Mouse (Mus musculus) hindbrain, embryonic 16.5 days (tissue): ENCODE measurements at regions not wholly inside any gene's neighbourhood (a gene's known extent, or its start where the extent isn't known, plus 50 kb on each side); places are given as distances from the start of the nearest gene placed in this dataset.

Source experiments
- ATAC-seq: fragments of 200-750 bp; cut with Nextera tagmentation; 2 replicates; pipeline ENCODE4 v1.8.0; 2017; ENCODE audit warnings: moderate TSS enrichment, moderate library complexity
- H3K27ac ChIP-seq: fragments of 300-500 bp; sonication (generic); 2 replicates; pipeline ENCODE4 v1.5.1; 2014; ENCODE audit warnings: low read depth, mild to moderate bottlenecking, control low read depth, low read length, moderate library complexity
- H3K27me3 ChIP-seq: fragments of 300-500 bp; sonication (generic); replicated peaks from 2 replicates; pipeline ENCODE4 v1.6.1; 2014; ENCODE audit warnings: low read length; ENCODE audit not compliant: control insufficient read depth, insufficient read depth
- H3K36me3 ChIP-seq: fragments of 300-500 bp; sonication (generic); 2 replicates; pipeline ENCODE4 v1.6.1; 2014; ENCODE audit warnings: mild to moderate bottlenecking, low read length, moderate library complexity, mixed read lengths; ENCODE audit not compliant: control insufficient read depth, insufficient read depth
- H3K4me1 ChIP-seq: fragments of 300-500 bp; sonication (generic); 2 replicates; pipeline ENCODE4 v1.6.1; 2014; ENCODE audit warnings: low read depth, low read length; ENCODE audit not compliant: control insufficient read depth, insufficient read depth
- H3K4me2 ChIP-seq: fragments of 300-500 bp; sonication (generic); 2 replicates; pipeline ENCODE4 v1.6.1; 2014; ENCODE audit warnings: mild to moderate bottlenecking, low read length, control low read depth, moderate library complexity
- H3K4me3 ChIP-seq: fragments of 300-500 bp; sonication (generic); 2 replicates; pipeline ENCODE4 v1.5.1; 2014; ENCODE audit warnings: mild to moderate bottlenecking, low read length, control low read depth, moderate library complexity
- H3K9ac ChIP-seq: fragments of 300-500 bp; sonication (generic); 2 replicates; pipeline ENCODE4 v1.6.1; 2014; ENCODE audit warnings: low read depth, mild to moderate bottlenecking, control low read depth, low read length, moderate library complexity
- H3K9me3 ChIP-seq: fragments of 300-500 bp; sonication (generic); 2 replicates; pipeline ENCODE4 v1.6.1; 2014; ENCODE audit warnings: mild to moderate bottlenecking, low read length, moderate library complexity; ENCODE audit not compliant: control insufficient read depth
- WGBS: fragments of 180-500 bp; shearing (Covaris S2); extraction: QIAGEN DNeasy Blood & Tissue Kit; methylation state at CpG from one replicate; pipeline ENCODE4 v1.1.7; 2014; 5-methylcytosine and 5-hydroxymethylcytosine counted together

DNA sequence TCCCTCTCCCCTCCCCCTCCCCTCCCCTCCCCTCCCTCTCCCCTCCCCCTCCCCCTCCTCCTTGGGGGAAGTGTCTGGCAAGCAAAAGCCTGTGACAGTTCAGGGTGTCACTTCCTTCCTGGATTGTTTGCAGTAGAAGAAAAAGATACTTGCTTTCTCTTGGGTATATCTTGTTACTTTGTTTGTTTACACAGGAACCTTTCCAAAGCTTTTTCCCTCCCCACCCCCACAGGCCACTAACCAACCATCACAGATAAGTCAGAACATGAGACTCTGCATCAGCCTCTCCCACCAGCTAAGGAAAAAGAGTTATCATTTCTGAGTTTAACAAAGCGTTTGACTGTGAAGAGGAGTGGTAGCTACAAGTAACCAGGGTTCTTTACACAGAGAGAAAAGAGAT is 95.5 kb upstream of the Ado start:
- peaks cover 19% of the 10 kb centered on the region for H3K4me1 ChIP-seq
- ATAC-seq: no peak
- H3K4me2 ChIP-seq: no peak overlapping the region
- H3K36me3 ChIP-seq: no peaks in the 10 kb centered on the region
- no peaks in the 10 kb centered on the region for H3K27me3 ChIP-seq
- no peak overlapping the region for H3K27ac ChIP-seq
- no peak overlapping the region for H3K4me3 ChIP-seq
- no peak overlapping the region for H3K9ac ChIP-seq
- WGBS: 57% methylated on average over 1 of the region's 1 CpGs
- H3K9me3 ChIP-seq: no peaks in the 10 kb centered on the region

DNA sequence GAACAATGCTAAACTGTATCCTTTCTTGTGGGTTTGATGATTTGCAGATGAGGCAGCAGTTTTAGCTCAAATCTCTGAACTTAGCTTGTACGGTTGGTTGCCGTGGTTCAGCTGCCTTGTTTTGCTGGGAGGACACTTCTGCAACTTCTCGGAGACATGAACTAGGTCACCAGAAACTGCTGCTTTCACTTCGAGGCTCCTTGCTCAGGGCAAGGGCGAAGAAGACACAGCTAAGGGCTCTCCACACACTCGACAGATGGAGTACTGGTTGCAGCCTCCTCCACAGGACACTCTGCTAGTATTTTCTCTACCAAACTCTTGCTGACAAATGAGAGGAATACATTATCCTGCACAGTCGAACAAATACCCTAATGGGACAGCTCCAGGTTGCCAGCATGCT is 94.9 kb upstream of the Ado start:
- Histone ChIP-seq H3K27me3 (no peaks in the 10 kb centered on the region), H3K27ac (no peak overlapping the region), H3K4me2 (no peak overlapping the region), H3K9me3 (no peaks in the 10 kb centered on the region), H3K36me3 (no peaks in the 10 kb centered on the region), H3K9ac (no peak overlapping the region), H3K4me1 (peaks cover 19% of the 10 kb centered on the region), H3K4me3 (no peak overlapping the region)
- no peak for ATAC-seq
- WGBS: 49% methylated on average over 7 of the region's 7 CpGs

DNA sequence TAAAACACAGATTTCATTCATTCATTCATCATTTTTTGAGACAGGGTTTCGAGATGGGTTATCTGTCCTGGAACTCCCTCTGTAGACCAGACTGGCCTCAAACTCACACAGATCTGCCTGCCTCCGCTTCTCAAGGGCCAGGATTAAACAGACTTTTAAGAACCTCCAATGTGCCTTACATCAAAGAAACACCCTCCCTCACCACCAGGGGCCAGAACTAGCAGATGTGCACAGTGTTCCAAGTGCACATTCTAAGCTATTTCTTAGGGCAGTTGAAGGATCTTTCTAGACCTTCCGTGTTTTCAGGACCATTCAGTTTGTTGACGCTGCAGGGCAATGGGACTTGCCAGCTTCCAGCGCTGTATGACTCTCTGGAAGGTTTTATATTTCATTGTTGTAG is 88.6 kb upstream of the Ado start:
- Histone ChIP-seq H3K4me1 (no peaks in the 10 kb centered on the region), H3K4me2 (no peak overlapping the region), H3K4me3 (no peak overlapping the region), H3K9ac (no peak overlapping the region), H3K36me3 (no peaks in the 10 kb centered on the region), H3K9me3 (no peaks in the 10 kb centered on the region), H3K27ac (no peak overlapping the region), H3K27me3 (no peaks in the 10 kb centered on the region)
- ATAC-seq: no peak
- WGBS: 72% methylated on average over 5 of the region's 5 CpGs

DNA sequence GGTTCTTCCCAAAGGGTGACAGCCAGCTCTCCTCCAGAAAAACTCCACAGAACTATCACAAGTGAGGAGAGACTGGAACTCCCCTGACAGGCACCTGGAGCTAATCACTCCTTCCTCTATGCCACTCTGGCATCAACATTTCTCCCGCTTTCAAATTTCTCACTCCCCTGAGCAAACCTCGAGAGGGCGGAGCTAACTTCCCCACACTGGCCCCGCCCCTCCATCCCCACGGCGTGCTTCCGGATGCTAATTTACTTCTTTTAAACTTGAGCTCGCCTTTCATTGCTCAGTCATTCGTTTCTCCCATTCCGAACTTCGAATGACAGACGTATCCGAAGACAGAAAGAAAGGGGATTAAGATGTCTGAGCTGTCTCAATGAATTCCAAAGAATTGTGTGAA is 87.8 kb upstream of the Ado start:
- Histone ChIP-seq H3K27ac (no peak overlapping the region), H3K27me3 (no peaks in the 10 kb centered on the region), H3K4me1 (no peaks in the 10 kb centered on the region), H3K4me2 (peak overlapping the region; percentile 37), H3K9ac (no peak overlapping the region), H3K9me3 (no peaks in the 10 kb centered on the region), H3K36me3 (no peaks in the 10 kb centered on the region), H3K4me3 (no peak overlapping the region)
- 4% methylated on average over 13 of the region's 13 CpGs for WGBS
- no peak for ATAC-seq

DNA sequence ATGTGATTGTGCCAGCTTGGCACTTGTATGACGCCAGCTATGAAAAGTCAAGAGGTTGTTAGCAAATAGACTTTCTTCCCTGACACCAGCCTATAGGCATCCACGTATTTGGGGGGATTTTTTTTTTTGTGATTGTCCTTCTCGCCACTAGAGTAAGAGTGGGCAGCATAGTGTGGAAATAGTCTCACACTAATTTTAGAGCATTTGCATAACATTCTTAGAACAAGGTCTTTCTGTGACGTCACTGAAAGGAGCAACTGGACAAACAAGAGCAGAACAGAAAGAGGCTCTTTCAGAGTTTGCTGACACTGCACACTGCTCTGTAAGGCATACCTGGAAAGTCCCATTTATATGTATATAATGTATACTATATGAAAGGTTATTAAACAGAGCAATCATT is 86.0 kb upstream of the Ado start:
- Histone ChIP-seq H3K27ac (no peak overlapping the region), H3K9ac (no peak overlapping the region), H3K27me3 (no peaks in the 10 kb centered on the region), H3K4me2 (no peak overlapping the region), H3K9me3 (no peaks in the 10 kb centered on the region), H3K36me3 (no peaks in the 10 kb centered on the region), H3K4me3 (no peak overlapping the region), H3K4me1 (no peaks in the 10 kb centered on the region)
- ATAC-seq: no peak
- 61% methylated on average over 4 of the region's 4 CpGs for WGBS

DNA sequence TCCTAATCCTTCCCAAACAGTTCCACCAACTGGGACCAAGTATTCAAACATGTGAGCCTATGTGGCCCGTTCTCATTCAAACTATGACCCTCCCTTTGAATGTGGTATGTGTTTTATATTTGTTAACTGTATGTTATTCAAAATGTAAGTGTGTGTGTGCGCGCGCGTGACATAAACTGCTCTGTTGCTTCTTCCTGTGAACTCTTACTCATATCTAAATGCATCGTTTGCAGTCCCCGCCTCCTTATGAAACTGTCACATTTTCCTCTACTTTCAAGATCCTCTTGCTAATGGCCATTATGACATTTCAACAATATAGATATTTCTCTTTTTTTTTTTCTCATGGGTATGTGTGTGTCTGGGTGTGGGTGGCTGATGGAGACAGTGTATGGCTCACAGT is 84.3 kb upstream of the Ado start:
- 95% methylated on average over 7 of the region's 7 CpGs for WGBS
- Histone ChIP-seq H3K27ac (no peak overlapping the region), H3K27me3 (no peaks in the 10 kb centered on the region), H3K36me3 (no peaks in the 10 kb centered on the region), H3K9ac (no peak overlapping the region), H3K4me2 (no peak overlapping the region), H3K4me3 (no peak overlapping the region), H3K9me3 (no peaks in the 10 kb centered on the region), H3K4me1 (no peaks in the 10 kb centered on the region)
- no peak for ATAC-seq

DNA sequence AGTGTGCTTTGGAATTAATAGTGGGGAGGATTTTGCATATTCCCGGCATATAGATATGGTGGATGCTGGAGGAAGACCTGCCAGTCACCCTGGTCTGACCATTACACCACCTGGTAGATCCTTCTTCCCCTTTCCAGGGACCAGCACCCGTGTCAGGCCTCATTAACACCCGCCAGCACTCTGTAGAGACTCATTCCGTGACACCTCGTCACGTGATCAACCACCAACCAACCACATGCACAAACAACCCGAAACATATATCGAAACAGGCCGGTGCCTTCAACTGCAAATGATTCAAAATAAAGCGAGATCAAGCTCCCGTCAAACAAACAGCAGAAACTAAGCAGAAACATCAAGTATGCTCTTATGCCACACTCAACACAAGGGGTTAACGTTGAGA is 74.6 kb upstream of the Ado start:
- Histone ChIP-seq H3K36me3 (no peaks in the 10 kb centered on the region), H3K4me1 (no peaks in the 10 kb centered on the region), H3K4me2 (no peak overlapping the region), H3K9ac (no peak overlapping the region), H3K27ac (no peak overlapping the region), H3K27me3 (no peaks in the 10 kb centered on the region), H3K9me3 (no peaks in the 10 kb centered on the region), H3K4me3 (no peak overlapping the region)
- WGBS: 76% methylated on average over 12 of the region's 12 CpGs
- no peak for ATAC-seq

DNA sequence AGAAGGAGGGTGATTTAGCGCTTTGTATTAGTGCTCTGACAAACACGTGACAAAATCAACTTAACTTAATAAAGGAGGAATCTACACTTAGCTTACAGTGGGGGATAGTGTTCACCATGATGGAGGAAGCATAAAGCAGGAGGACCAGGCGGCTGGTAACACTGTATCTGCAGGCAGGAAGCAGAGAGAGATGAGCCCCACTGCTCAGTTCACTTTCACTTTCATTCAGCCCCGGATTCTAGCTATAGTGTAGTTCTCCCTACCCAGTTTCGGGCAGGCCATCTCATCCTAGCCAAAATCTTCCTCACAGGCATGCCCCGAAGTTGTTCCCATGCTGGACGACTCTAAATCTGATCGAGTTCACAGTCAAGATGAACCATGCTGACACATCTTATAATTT is 71.3 kb upstream of the Ado start:
- Histone ChIP-seq H3K4me3 (no peak overlapping the region), H3K27ac (no peak overlapping the region), H3K9ac (no peak overlapping the region), H3K9me3 (no peaks in the 10 kb centered on the region), H3K27me3 (no peaks in the 10 kb centered on the region), H3K36me3 (no peaks in the 10 kb centered on the region), H3K4me2 (no peak overlapping the region), H3K4me1 (no peaks in the 10 kb centered on the region)
- WGBS: 84% methylated on average over 8 of the region's 8 CpGs
- no peak for ATAC-seq

DNA sequence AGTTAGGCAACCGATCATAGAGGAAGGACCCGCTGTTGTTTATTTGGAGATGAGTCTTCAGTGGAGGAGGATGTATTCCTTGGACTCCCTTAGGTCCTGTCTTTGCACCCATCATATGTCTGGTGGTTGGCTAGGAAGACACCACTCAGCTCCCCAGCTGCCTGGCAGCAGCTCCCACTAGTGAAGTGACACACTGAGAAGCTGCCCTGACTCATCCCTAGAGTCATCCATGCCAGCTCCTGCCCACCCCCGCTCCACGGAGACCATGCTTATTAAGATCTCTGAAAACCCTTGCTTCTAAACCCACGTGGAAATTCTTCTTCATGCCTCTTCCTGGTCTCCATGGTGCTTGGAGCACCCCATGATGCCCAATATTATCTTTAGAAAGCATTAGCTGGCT is 69.4 kb upstream of the Ado start:
- Histone ChIP-seq H3K9me3 (no peaks in the 10 kb centered on the region), H3K4me1 (no peaks in the 10 kb centered on the region), H3K4me2 (no peak overlapping the region), H3K36me3 (no peaks in the 10 kb centered on the region), H3K27ac (no peak overlapping the region), H3K4me3 (no peak overlapping the region), H3K9ac (no peak overlapping the region), H3K27me3 (no peaks in the 10 kb centered on the region)
- 85% methylated on average over 5 of the region's 5 CpGs for WGBS
- no peak for ATAC-seq

DNA sequence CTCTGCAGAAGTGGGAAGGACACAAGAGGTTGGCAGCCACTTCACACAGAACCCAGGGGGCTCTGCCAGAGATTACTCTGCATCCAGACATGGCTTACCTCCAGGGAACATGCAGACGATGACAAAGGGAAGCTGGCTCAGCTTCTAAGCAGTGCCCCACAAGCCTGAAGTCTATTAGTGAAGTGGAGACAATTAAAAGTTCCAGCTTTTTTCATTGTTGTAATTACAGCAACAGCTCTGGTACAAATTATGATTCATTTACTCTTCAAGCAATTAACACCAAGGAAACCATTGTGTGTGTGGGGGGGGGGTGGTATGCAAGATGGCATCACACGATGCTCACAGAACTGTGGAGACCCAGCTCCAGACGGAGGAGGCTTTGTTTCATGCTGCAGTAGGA is 66.3 kb upstream of the Ado start:
- no peak overlapping the region for H3K9ac ChIP-seq
- no peaks in the 10 kb centered on the region for H3K27me3 ChIP-seq
- ATAC-seq: no peak
- H3K36me3 ChIP-seq: no peaks in the 10 kb centered on the region
- WGBS: 51% methylated on average over 3 of the region's 3 CpGs
- H3K4me2 ChIP-seq: no peak overlapping the region
- H3K9me3 ChIP-seq: no peaks in the 10 kb centered on the region
- no peak overlapping the region for H3K4me3 ChIP-seq
- H3K27ac ChIP-seq: no peak overlapping the region
- no peaks in the 10 kb centered on the region for H3K4me1 ChIP-seq
